Mouse (Mus musculus) frontal cortex, postnatal 25 days (tissue): ENCODE measurements around the gene Zdhhc7.

Source experiments
- DNase-seq, 2 experiments: peaks; one replicate each; pipeline ENCODE4 v3.0.0; 2022; ENCODE audit warnings: low spot score in 2 of 2

Zdhhc7 gene

GRCm38 (mm10) chr8:120114315-120114841, 13.1 kb upstream of the Zdhhc7 start:
- DNase-seq: no peak

GRCm38 (mm10) chr8:120113758-120114255, 12.5 kb upstream of the Zdhhc7 start, which contains the start of gene 6430548M08Rik:
Gene 6430548M08Rik, plus strand, starts transcription at chr8:120114152.
- DNase-seq: peak; percentile 99

- DNase-seq: no peak
Observed at GRCm38 (mm10) chr8:120113306-120113705, 12.0 kb upstream of the Zdhhc7 start.

- no peak for DNase-seq
Observed at GRCm38 (mm10) chr8:120112535-120112934, 11.3 kb upstream of the Zdhhc7 start.

- DNase-seq: no peak
Observed at GRCm38 (mm10) chr8:120111382-120111781, 10.1 kb upstream of the Zdhhc7 start.

- no peak for DNase-seq
Observed at GRCm38 (mm10) chr8:120110966-120111365, 9.7 kb upstream of the Zdhhc7 start.

GRCm38 (mm10) chr8:120109149-120109548, 7.9 kb upstream of the Zdhhc7 start:
- DNase-seq: no peak

- no peak for DNase-seq
Observed at GRCm38 (mm10) chr8:120104721-120105272, 3.5 kb upstream of the Zdhhc7 start.

GRCm38 (mm10) chr8:120103916-120104315, 2.6 kb upstream of the Zdhhc7 start:
- DNase-seq: no peak

GRCm38 (mm10) chr8:120100388-120101067, 754 bp downstream of the Zdhhc7 start:
- DNase-seq: no peak

GRCm38 (mm10) chr8:120096486-120096885, 4.8 kb downstream of the Zdhhc7 start:
- no peak for DNase-seq

- no peak for DNase-seq
Observed at GRCm38 (mm10) chr8:120094801-120095200, 6.5 kb downstream of the Zdhhc7 start.

GRCm38 (mm10) chr8:120093103-120093502, 8.2 kb downstream of the Zdhhc7 start:
- DNase-seq: no peak

GRCm38 (mm10) chr8:120091032-120091431, 10.2 kb downstream of the Zdhhc7 start:
- DNase-seq: no peak

GRCm38 (mm10) chr8:120089511-120089910, 11.8 kb downstream of the Zdhhc7 start:
- no peak for DNase-seq

GRCm38 (mm10) chr8:120084783-120085182, 16.5 kb downstream of the Zdhhc7 start:
- DNase-seq: no peak

GRCm38 (mm10) chr8:120083261-120083660, 18.0 kb downstream of the Zdhhc7 start:
- DNase-seq: no peak

- DNase-seq: no peak
Observed at GRCm38 (mm10) chr8:120079361-120079760, 21.9 kb downstream of the Zdhhc7 start.

- peak; percentile 64 to 70 for DNase-seq
Observed at GRCm38 (mm10) chr8:120078080-120078479, 23.2 kb downstream of the Zdhhc7 start.

- DNase-seq: no peak
Observed at GRCm38 (mm10) chr8:120075347-120075746, 25.9 kb downstream of the Zdhhc7 start.

GRCm38 (mm10) chr8:120074516-120074915, 26.8 kb downstream of the Zdhhc7 start:
- no peak for DNase-seq

GRCm38 (mm10) chr8:120072827-120073226, 28.5 kb downstream of the Zdhhc7 start:
- no peak for DNase-seq

GRCm38 (mm10) chr8:120072259-120072658, 29.0 kb downstream of the Zdhhc7 start:
- no peak for DNase-seq
